Mouse (Mus musculus): ENCODE measurements around the gene Hoxa11. TPM values are rescaled to one million over a fixed set of nuclear protein-coding genes. Genes with fewer than 3 reads are reported as not detected.

Hoxa11 gene
- polyA plus RNA-seq, 1 experiment from 2014 or later = not detected

GRCm38 (mm10) chr6:52196811-52197210 lies 48.8 kb downstream of the Hoxa11 start:
- no peak overlapping the region for H3K9ac ChIP-seq
- H3K4me3 ChIP-seq = no peak overlapping the region
- H3K4me1 ChIP-seq = peaks cover 5% of the 10 kb centered on the region; the same call in 1 of the 2 replicates
- ATAC-seq (ENCODE audit: insufficient number of reproducible peaks, insufficient read depth, low FRiP score, low TSS enrichment, low read depth) = no peak
- WGBS = 3% methylated on average over 9 of the region's 9 CpGs
- no peak overlapping the region for H3K27ac ChIP-seq
- no peaks in the 10 kb centered on the region for H3K36me3 ChIP-seq
- H3K9me3 ChIP-seq = no peaks in the 10 kb centered on the region
- H3K4me2 ChIP-seq = no peak overlapping the region
- H3K27me3 ChIP-seq = peaks cover 100% of the 10 kb centered on the region

DNA sequence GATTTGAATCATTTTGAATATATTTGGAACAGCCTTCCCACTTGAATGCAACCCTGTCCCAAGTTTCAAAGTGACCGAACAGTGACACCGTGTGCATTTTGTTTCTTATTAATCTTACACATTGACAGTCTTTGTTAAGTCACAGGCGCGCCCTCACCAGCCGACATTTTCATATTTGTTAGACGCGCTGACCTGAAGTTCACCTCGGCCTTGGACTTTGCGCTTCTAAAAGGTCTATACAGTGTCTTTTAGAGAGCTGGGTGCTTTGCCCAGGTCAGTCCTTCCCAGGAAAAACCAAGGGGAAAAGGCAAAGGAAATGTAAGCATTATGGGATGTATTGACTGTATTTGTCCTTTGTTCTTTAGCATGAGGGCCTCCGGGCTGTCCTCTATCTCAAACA lies 50.9 kb downstream of the Hoxa11 start:
- no peak for ATAC-seq (ENCODE audit: insufficient number of reproducible peaks, insufficient read depth, low FRiP score, low TSS enrichment, low read depth)

More for the DNA sequence above, 50.9 kb downstream of the Hoxa11 start:
- WGBS = 4% methylated on average over 10 of the region's 10 CpGs
- Histone ChIP-seq H3K36me3 (no peaks in the 10 kb centered on the region), H3K27ac (no peak overlapping the region), H3K9ac (no peak overlapping the region), H3K27me3 (peaks cover 100% of the 10 kb centered on the region), H3K4me1 (peaks cover 11% of the 10 kb centered on the region; the same call in 1 of the 2 replicates), H3K4me3 (no peak overlapping the region), H3K4me2 (no peak overlapping the region), H3K9me3 (no peaks in the 10 kb centered on the region)

MicroRNAs within 50 kb of the gene (microRNA counts, 519-probe panel; counts per million panel counts)
- 236 counts per million, percentile 44 among the panel's probes with 10 or more counts for microRNA mmu-miR-196b

Small RNA genes within 50 kb of the gene (microRNA-seq; reads per million reads assigned to microRNA genes)
- gene Mir196b = 51.0 reads per million, percentile 45 among the genes with 10 or more reads in this experiment

Other genes starting within 250 kb of the Hoxa11 start
- gene Skap2, start 233.3 kb downstream of the Hoxa11 start, polyA plus RNA-seq (2015; fragmentation: Nextera tagmentation; extraction: Ambion mirVana) = 10.1 and 10.6 TPM in 2 replicates
- gene Hoxa1, start 87.5 kb downstream of the Hoxa11 start, polyA plus RNA-seq (2015; fragmentation: Nextera tagmentation; extraction: Ambion mirVana) = 0.21 and 0.84 TPM in 2 replicates
- gene Hoxa2, start 81.0 kb downstream of the Hoxa11 start, polyA plus RNA-seq (2015; fragmentation: Nextera tagmentation; extraction: Ambion mirVana) = 0.19 and 1.6 TPM in 2 replicates
- 0.08 TPM in 1 of 2 replicates, not detected in the other for gene 5730596B20Rik, start 68.3 kb downstream of the Hoxa11 start, polyA plus RNA-seq (2015; fragmentation: Nextera tagmentation; extraction: Ambion mirVana)
- 0.46 TPM in 1 of 2 replicates, not detected in the other for gene Hoxa4, start 54.1 kb downstream of the Hoxa11 start, polyA plus RNA-seq (2015; fragmentation: Nextera tagmentation; extraction: Ambion mirVana)
- 0.18 and 4.8 TPM in 2 replicates for gene Hoxa5, start 41.2 kb downstream of the Hoxa11 start, polyA plus RNA-seq (2015; fragmentation: Nextera tagmentation; extraction: Ambion mirVana)
- gene Hoxa6, start 37.1 kb downstream of the Hoxa11 start, polyA plus RNA-seq (2015; fragmentation: Nextera tagmentation; extraction: Ambion mirVana) = 0.81 TPM in 1 of 2 replicates, not detected in the other
- gene Hoxa3, start 32.5 kb downstream of the Hoxa11 start, polyA plus RNA-seq (2015; fragmentation: Nextera tagmentation; extraction: Ambion mirVana) = 0.52 TPM in 1 of 2 replicates, not detected in the other
- not detected in 2 replicates for gene Gm28308, start 32.5 kb downstream of the Hoxa11 start, polyA plus RNA-seq (2015; fragmentation: Nextera tagmentation; extraction: Ambion mirVana)
- not detected in 2 replicates for gene Hoxa7, start 24.0 kb downstream of the Hoxa11 start, polyA plus RNA-seq (2015; fragmentation: Nextera tagmentation; extraction: Ambion mirVana)
- gene Hoxa9, start 14.7 kb downstream of the Hoxa11 start, polyA plus RNA-seq (2015; fragmentation: Nextera tagmentation; extraction: Ambion mirVana) = not detected in 2 replicates
- 0.13 TPM in 1 of 2 replicates, not detected in the other for gene Hoxa10, start 5.0 kb downstream of the Hoxa11 start, polyA plus RNA-seq (2015; fragmentation: Nextera tagmentation; extraction: Ambion mirVana)
- gene Hoxa13, start 15.1 kb upstream of the Hoxa11 start, polyA plus RNA-seq (2015; fragmentation: Nextera tagmentation; extraction: Ambion mirVana) = not detected in 2 replicates
- gene Evx1, start 67.7 kb upstream of the Hoxa11 start, polyA plus RNA-seq (2015; fragmentation: Nextera tagmentation; extraction: Ambion mirVana) = not detected in 2 replicates